Mouse (Mus musculus) ES-E14 (cell line): ENCODE results near the gene Otof.

Experiments used
- CHD2 ChIP-seq: IDR thresholded peaks from 2 replicates; pipeline ENCODE4 v1.6.1; 2014; ENCODE audit warnings: mild to moderate bottlenecking, low read depth, low read length, inconsistent platforms
- MAFK ChIP-seq: IDR thresholded peaks from 2 replicates; pipeline ENCODE4 v1.6.1; 2014; ENCODE audit warnings: mild to moderate bottlenecking, low read depth, low read length, inconsistent platforms; ENCODE audit not compliant: insufficient read depth
- ZC3H11A ChIP-seq: IDR thresholded peaks from 2 replicates; pipeline ENCODE4 v1.6.1; 2012; ENCODE audit warnings: low read depth, mild to moderate bottlenecking, inconsistent platforms, low read length, borderline replicate concordance

- TF ChIP-seq MAFK (no peak), ZC3H11A (no peak), CHD2 (no peak)
Measured at GRCm38 (mm10) chr5:30460155-30460554, 1.6 kb downstream of the Otof start.
